Mouse (Mus musculus) erythroblast, embryonic 14.5 days (primary cell): ENCODE measurements around the gene Gm6676.
"Not testable (repeated sequence)": the region's sequence is repeated elsewhere in the genome, so short reads cannot be mapped to it uniquely, and the experiment has no call there.

Source experiments
- GATA1 ChIP-seq: IDR thresholded peaks from 2 replicates; pipeline ENCODE4 v1.6.1; 2012; ENCODE audit warnings: low read length, inconsistent platforms, mixed read lengths
- TAL1 ChIP-seq: IDR thresholded peaks from 3 replicates; pipeline ENCODE4 v1.6.1; 2012; ENCODE audit warnings: low read length, inconsistent platforms, mixed read lengths

- TF ChIP-seq TAL1, GATA1: not testable (repeated sequence)
Measured at GRCm38 (mm10) chr14:7125312-7125711, at the start of gene Gm6676.
